Mouse (Mus musculus): ENCODE data around the gene Runx3. TPM values are rescaled to one million over a fixed set of nuclear protein-coding genes. Genes with fewer than 3 reads are reported as not detected.

Runx3 gene
- polyA plus RNA-seq, 1 experiment: not detected

GRCm38 (mm10) chr4:135113656-135114055, 6.8 kb upstream of the Runx3 start:
- DNase-seq (ENCODE audit: extremely low spot score in 1 of 2, low spot score in 1 of 2): no peak

- no peak for DNase-seq (ENCODE audit: extremely low spot score in 1 of 2, low spot score in 1 of 2)
Measured at GRCm38 (mm10) chr4:135114301-135114700, 6.2 kb upstream of the Runx3 start.

- no peak for DNase-seq (ENCODE audit: extremely low spot score in 1 of 2, low spot score in 1 of 2)
Measured at GRCm38 (mm10) chr4:135115426-135116170, 4.9 kb upstream of the Runx3 start.

GRCm38 (mm10) chr4:135116391-135116790, 4.1 kb upstream of the Runx3 start:
- no peak for DNase-seq (ENCODE audit: extremely low spot score in 1 of 2, low spot score in 1 of 2)

GRCm38 (mm10) chr4:135117846-135118245, 2.6 kb upstream of the Runx3 start:
- DNase-seq (ENCODE audit: extremely low spot score in 1 of 2, low spot score in 1 of 2): no peak

GRCm38 (mm10) chr4:135118855-135119474, 1.5 kb upstream of the Runx3 start:
- DNase-seq (ENCODE audit: extremely low spot score in 1 of 2, low spot score in 1 of 2): no peak

- no peak for DNase-seq (ENCODE audit: extremely low spot score in 1 of 2, low spot score in 1 of 2)
Measured at GRCm38 (mm10) chr4:135123721-135124120, 3.3 kb downstream of the Runx3 start.

- no peak for DNase-seq (ENCODE audit: extremely low spot score in 1 of 2, low spot score in 1 of 2)
Measured at GRCm38 (mm10) chr4:135124732-135125131, 4.3 kb downstream of the Runx3 start.

- no peak for DNase-seq (ENCODE audit: extremely low spot score in 1 of 2, low spot score in 1 of 2)
Measured at GRCm38 (mm10) chr4:135125152-135125551, 4.7 kb downstream of the Runx3 start.

- DNase-seq (ENCODE audit: extremely low spot score in 1 of 2, low spot score in 1 of 2): no peak
Measured at GRCm38 (mm10) chr4:135126385-135126784, 5.9 kb downstream of the Runx3 start.

GRCm38 (mm10) chr4:135128841-135129520, 8.5 kb downstream of the Runx3 start:
- DNase-seq (ENCODE audit: extremely low spot score in 1 of 2, low spot score in 1 of 2): no peak

- DNase-seq (ENCODE audit: extremely low spot score in 1 of 2, low spot score in 1 of 2): no peak
Measured at GRCm38 (mm10) chr4:135130156-135130555, 9.7 kb downstream of the Runx3 start.

- DNase-seq (ENCODE audit: extremely low spot score in 1 of 2, low spot score in 1 of 2): no peak
Measured at GRCm38 (mm10) chr4:135131145-135131544, 10.7 kb downstream of the Runx3 start.

GRCm38 (mm10) chr4:135132797-135133196, 12.3 kb downstream of the Runx3 start:
- DNase-seq (ENCODE audit: extremely low spot score in 1 of 2, low spot score in 1 of 2): no peak

- no peak for DNase-seq (ENCODE audit: extremely low spot score in 1 of 2, low spot score in 1 of 2)
Measured at GRCm38 (mm10) chr4:135133711-135134110, 13.3 kb downstream of the Runx3 start.

- no peak for DNase-seq (ENCODE audit: extremely low spot score in 1 of 2, low spot score in 1 of 2)
Measured at GRCm38 (mm10) chr4:135135331-135135730, 14.9 kb downstream of the Runx3 start.

GRCm38 (mm10) chr4:135136202-135136601, 15.8 kb downstream of the Runx3 start:
- DNase-seq (ENCODE audit: extremely low spot score in 1 of 2, low spot score in 1 of 2): no peak

- DNase-seq (ENCODE audit: extremely low spot score in 1 of 2, low spot score in 1 of 2): no peak
Measured at GRCm38 (mm10) chr4:135136612-135137011, 16.2 kb downstream of the Runx3 start.

- DNase-seq (ENCODE audit: extremely low spot score in 1 of 2, low spot score in 1 of 2): no peak
Measured at GRCm38 (mm10) chr4:135140647-135141515, 20.4 kb downstream of the Runx3 start.

GRCm38 (mm10) chr4:135141720-135142119, 21.3 kb downstream of the Runx3 start:
- no peak for DNase-seq (ENCODE audit: extremely low spot score in 1 of 2, low spot score in 1 of 2)

- DNase-seq (ENCODE audit: extremely low spot score in 1 of 2, low spot score in 1 of 2): no peak
Measured at GRCm38 (mm10) chr4:135146734-135147133, 26.3 kb downstream of the Runx3 start.

Measured in frontal cortex, adult 2 months (tissue).